In the genomic region with DNA sequence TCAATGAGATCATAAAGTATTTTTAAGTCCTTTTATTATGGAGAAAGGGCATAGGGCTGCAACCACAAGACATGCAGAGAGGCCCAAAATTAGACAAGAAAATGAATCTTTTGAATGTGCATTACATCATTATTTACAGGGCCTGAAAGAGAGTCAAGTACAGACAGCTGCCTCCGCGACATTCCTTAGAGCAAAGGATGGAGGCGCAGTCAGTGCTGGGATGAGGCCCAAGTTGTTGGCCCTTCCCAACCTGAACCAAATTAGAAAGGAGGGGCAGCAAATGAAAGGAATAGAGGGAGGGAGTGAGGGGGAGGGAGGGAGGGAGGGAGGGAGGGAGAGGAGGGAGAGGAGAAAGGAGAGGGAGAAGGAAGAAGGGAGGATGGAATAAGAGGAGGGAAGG, we compare ENCODE assay signal across 12 mouse cellular contexts.
"Had no signal": no experiment of that assay in that cellular context is flagged by ENCODE, and none has a peak within 500 bp of the region (broad histone marks: within the 10 kb centered on the region; RNA-seq: fewer than 3 reads in every experiment).

No protein-coding gene starts in this region.

- H3K36me3 ChIP-seq: limb, embryonic 12.5 days; liver, embryonic 13.5 days; lung, embryonic 15.5 days; midbrain, embryonic 13.5 days; stomach, embryonic 15.5 days had no signal

- DNase-seq: kidney, adult 9 months; kidney, postnatal 25 days; layer of hippocampus, adult 9-11 months; liver; liver, embryonic 13.5 days; liver, postnatal 0 days; right cerebral cortex, postnatal 14 days; thymus, postnatal 4 days had no signal

- H3K9me3 ChIP-seq: liver, embryonic 13.5 days; lung, embryonic 15.5 days; midbrain, embryonic 13.5 days; stomach, embryonic 15.5 days had no signal

- ATAC-seq: liver, postnatal 0 days; midbrain, embryonic 13.5 days had no signal

- H3K4me1 ChIP-seq: limb, embryonic 12.5 days; lung, embryonic 15.5 days; midbrain, embryonic 13.5 days; stomach, embryonic 15.5 days had no signal

- H3K9ac ChIP-seq: limb, embryonic 12.5 days; liver, embryonic 13.5 days; liver, postnatal 0 days; lung, embryonic 15.5 days; midbrain, embryonic 13.5 days; stomach, embryonic 15.5 days had no signal

- H3K4me3 ChIP-seq: limb, embryonic 12.5 days; liver, embryonic 13.5 days; lung, embryonic 15.5 days; midbrain, embryonic 13.5 days; stomach, embryonic 15.5 days had no signal

- H3K4me2 ChIP-seq: limb, embryonic 12.5 days; liver, embryonic 13.5 days; lung, embryonic 15.5 days; midbrain, embryonic 13.5 days; stomach, embryonic 15.5 days had no signal

- H3K27ac ChIP-seq: limb, embryonic 12.5 days; liver, embryonic 13.5 days; lung, embryonic 15.5 days; midbrain, embryonic 13.5 days had no signal

- H3K27me3 ChIP-seq: limb, embryonic 12.5 days; liver, embryonic 13.5 days; lung, embryonic 15.5 days; midbrain, embryonic 13.5 days; stomach, embryonic 15.5 days had no signal
